Mouse (Mus musculus) embryonic fibroblast, embryonic 13.5 days (primary cell): ENCODE measurements around the gene Acer1.

ENCODE experiments used
- CTCF ChIP-seq: IDR thresholded peaks from 2 replicates; pipeline ENCODE4 v1.5.1; 2011; ENCODE audit warnings: mild to moderate bottlenecking, control low read depth, low read length, moderate library complexity, borderline replicate concordance; ENCODE audit not compliant: insufficient read depth
- POLR2A ChIP-seq: IDR thresholded peaks from 2 replicates; pipeline ENCODE4 v1.6.1; 2011; ENCODE audit warnings: low read depth, mild to moderate bottlenecking, control low read depth, low read length, moderate library complexity

GRCm38 (mm10) chr17:57003994-57004393 lies 22.1 kb upstream of the Acer1 start:
- TF ChIP-seq CTCF (no peak), POLR2A (no peak)
